Mouse (Mus musculus) gastrocnemius, adult 2 months (tissue): Measurements from ENCODE around the gene Fam69a. TPM values are rescaled to one million over a fixed set of nuclear protein-coding genes. Genes with fewer than 3 reads are reported as not detected.
"Not testable (repeated sequence)": the region's sequence is repeated elsewhere in the genome, so short reads cannot be mapped to it uniquely, and the experiment has no call there.

ENCODE experiments used
- DNase-seq: peaks from one replicate; pipeline ENCODE4 v3.0.0; 2022
- H3K27ac ChIP-seq: fragments of 200-600 bp; 2 replicates; pipeline ENCODE4 v1.8.1; 2022; ENCODE audit warnings: mild to moderate bottlenecking
- H3K4me3 ChIP-seq: fragments of 200-600 bp; 2 replicates; pipeline ENCODE4 v1.8.1; 2022; ENCODE audit warnings: mild to moderate bottlenecking, moderate library complexity
- CTCF ChIP-seq: fragments of 200-600 bp; IDR thresholded peaks from 2 replicates; pipeline ENCODE4 v1.8.1; 2022; ENCODE audit warnings: antibody characterized with exemption, mild to moderate bottlenecking, moderate library complexity
- intact Hi-C: fragments of 180-260 bp; cut with DNase I; formaldehyde crosslinking; loops from one replicate; pipeline ENCODE4 v1.15.1; 2025
- total RNA-seq, 2 experiments: library from RNA; stranded (reverse); gene quantifications; 2 replicates each; pipeline ENCODE4 v1.2.3; 2021

Gene Fam69a
- total RNA-seq, 2 experiments from 2014 or later, result 19.8 to 26.1 TPM

- DNase-seq, result no peak
- no peak overlapping the region for H3K4me3 ChIP-seq
- H3K27ac ChIP-seq, result no peak overlapping the region
- TF ChIP-seq CTCF, result no peak
- intact Hi-C loops, result no loop called here
These were observed 77.2 kb downstream of the Fam69a start for GRCm38 (mm10) chr5:107909668-107910067.

- intact Hi-C loops, result no loop called here
These were observed 78.3 kb downstream of the Fam69a start for GRCm38 (mm10) chr5:107908514-107909110.

GRCm38 (mm10) chr5:107904325-107904724 is 82.6 kb downstream of the Fam69a start:
- intact Hi-C loops, result loop anchor here (5.0 kb wide), 1 partner anchor 363 kb away; the partner anchor contains the start of gene Dr1
- Histone ChIP-seq H3K27ac (no peak overlapping the region), H3K4me3 (no peak overlapping the region)
- DNase-seq, result no peak
- no peak for TF ChIP-seq CTCF

More at GRCm38 (mm10) chr5:107908514-107909110, 78.3 kb downstream of the Fam69a start:
- Histone ChIP-seq H3K27ac (no peak overlapping the region), H3K4me3 (no peak overlapping the region)
- no peak for DNase-seq
- TF ChIP-seq CTCF, result no peak

GRCm38 (mm10) chr5:107901014-107901615 is 85.8 kb downstream of the Fam69a start:
- intact Hi-C loops, result loop anchor here (5.0 kb wide), 1 partner anchor 366 kb away; the partner anchor contains the start of gene Dr1
- DNase-seq, result no peak
- H3K4me3 ChIP-seq, result peak overlapping the region; percentile 99
- H3K27ac ChIP-seq, result peak overlapping the region; percentile 93
- no peak for TF ChIP-seq CTCF

- peak; percentile 83 for TF ChIP-seq CTCF
- Histone ChIP-seq H3K4me3 (peak within 1 kb of the TSS; percentile 99), H3K27ac (peak within 1 kb of the TSS; percentile 93)
- intact Hi-C loops, result loop anchor here (1.0 to 5.0 kb wide), 2 partner anchors 303 to 367 kb away; partner anchors contain the start of genes Dr1, Glmn and Rpap2
- peak; percentile 95 for DNase-seq
These were observed 86.5 kb downstream of the Fam69a start, which contains the start of gene Rpl5 for GRCm38 (mm10) chr5:107900206-107901013. Gene Rpl5, plus strand, starts transcription at chr5:107900502.

GRCm38 (mm10) chr5:107896265-107896664 is 90.6 kb downstream of the Fam69a start:
- H3K4me3 ChIP-seq, result no peak overlapping the region
- no peak for TF ChIP-seq CTCF
- DNase-seq, result no peak
- intact Hi-C loops, result loop anchor here (5.0 kb wide), 1 partner anchor 236 kb away; the partner anchor contains the start of genes Ccdc18 and Tmed5
- no peak overlapping the region for H3K27ac ChIP-seq

- DNase-seq, result no peak
- intact Hi-C loops, result loop anchor here (5.0 kb wide), 2 partner anchors 102 to 238 kb away; partner anchors contain the start of genes Ccdc18 and Tmed5
- H3K4me3 ChIP-seq, result peak overlapping the region; percentile 62
- no peak for TF ChIP-seq CTCF
- H3K27ac ChIP-seq, result peak overlapping the region; percentile 59; the same call in 1 of the 2 replicates
These were observed 92.2 kb downstream of the Fam69a start for GRCm38 (mm10) chr5:107894676-107895075.

GRCm38 (mm10) chr5:107891515-107891914 is 95.4 kb downstream of the Fam69a start:
- H3K27ac ChIP-seq, H3K4me3 ChIP-seq, DNase-seq: not testable (repeated sequence)
- peak; percentile 57 for TF ChIP-seq CTCF
- intact Hi-C loops, result loop anchor here (5.0 kb wide), 1 partner anchor 99 kb away; no protein-coding TSS in a partner anchor

- no peak for TF ChIP-seq CTCF
- intact Hi-C loops, result loop anchor here (5.0 kb wide), 1 partner anchor 98 kb away; no protein-coding TSS in a partner anchor
- H3K27ac ChIP-seq, result no peak overlapping the region
- no peak for DNase-seq
- no peak overlapping the region for H3K4me3 ChIP-seq
These were observed 96.6 kb downstream of the Fam69a start for GRCm38 (mm10) chr5:107889994-107890888.

- DNase-seq, result no peak
- Histone ChIP-seq H3K4me3 (no peak overlapping the region), H3K27ac (no peak overlapping the region)
- intact Hi-C loops, result no loop called here
- TF ChIP-seq CTCF, result no peak
These were observed 106.2 kb downstream of the Fam69a start for GRCm38 (mm10) chr5:107880710-107881109.

- TF ChIP-seq CTCF, result no peak
- intact Hi-C loops, result no loop called here
- no peak overlapping the region for H3K27ac ChIP-seq
- no peak for DNase-seq
- no peak overlapping the region for H3K4me3 ChIP-seq
These were observed 109.8 kb downstream of the Fam69a start for GRCm38 (mm10) chr5:107877053-107877452.

GRCm38 (mm10) chr5:107875261-107875611 is 111.6 kb downstream of the Fam69a start:
- intact Hi-C loops, result no loop called here
- Histone ChIP-seq H3K27ac (no peak overlapping the region), H3K4me3 (no peak overlapping the region)
- no peak for DNase-seq
- TF ChIP-seq CTCF, result no peak
